Mouse (Mus musculus) liver, embryonic 11.5 days (tissue): ENCODE results near the gene Zmynd8. TPM values are rescaled to one million over a fixed set of nuclear protein-coding genes. Genes with fewer than 3 reads are reported as not detected.

Experiments
- ATAC-seq: fragments of 200-750 bp; cut with Nextera tagmentation; replicated peaks from 2 replicates; pipeline ENCODE4 v1.8.0; 2017; ENCODE audit warnings: moderate number of reproducible peaks, mild to moderate bottlenecking, moderate TSS enrichment, moderate library complexity; ENCODE audit not compliant: low FRiP score
- DNase-seq: peaks from one replicate; pipeline ENCODE4 v3.0.0-alpha.2; 2017; ENCODE audit warnings: low spot score
- H3K27ac ChIP-seq: fragments of 300-500 bp; sonication (generic); 2 replicates; pipeline ENCODE4 v1.5.1; 2014; ENCODE audit warnings: mild to moderate bottlenecking, low read depth, low read length, control low read depth
- H3K27me3 ChIP-seq: fragments of 300-500 bp; sonication (generic); replicated peaks from 2 replicates; pipeline ENCODE4 v1.6.1; 2014; ENCODE audit warnings: low read length, mixed read lengths; ENCODE audit not compliant: control insufficient read depth, insufficient read depth
- H3K36me3 ChIP-seq: fragments of 300-500 bp; sonication (generic); 2 replicates; pipeline ENCODE4 v1.6.1; 2014; ENCODE audit warnings: mild to moderate bottlenecking, low read length, moderate library complexity, mixed read lengths; ENCODE audit not compliant: control insufficient read depth, insufficient read depth
- H3K4me1 ChIP-seq: fragments of 300-500 bp; sonication (generic); replicated peaks from 2 replicates; pipeline ENCODE4 v1.6.1; 2014; ENCODE audit warnings: low read length, mixed read lengths; ENCODE audit not compliant: control insufficient read depth, insufficient read depth
- H3K4me2 ChIP-seq: fragments of 300-500 bp; sonication (generic); 2 replicates; pipeline ENCODE4 v1.6.1; 2014; ENCODE audit warnings: mild to moderate bottlenecking, control low read depth, moderate library complexity
- H3K4me3 ChIP-seq: fragments of 300-500 bp; sonication (generic); 2 replicates; pipeline ENCODE4 v1.5.1; 2014; ENCODE audit warnings: low read depth, low read length, control low read depth
- H3K9ac ChIP-seq: fragments of 300-500 bp; sonication (generic); 2 replicates; pipeline ENCODE4 v1.6.1; 2014; ENCODE audit warnings: low read depth, low read length, control low read depth
- H3K9me3 ChIP-seq: fragments of 300-500 bp; sonication (generic); 2 replicates; pipeline ENCODE4 v1.6.1; 2016; ENCODE audit warnings: low read length, inconsistent platforms, mixed read lengths; ENCODE audit not compliant: control insufficient read depth
- WGBS: fragments of 180-500 bp; shearing (Covaris S2); extraction: QIAGEN DNeasy Blood & Tissue Kit; methylation state at CpG from one replicate; pipeline ENCODE4 v1.1.7; 2014; 5-methylcytosine and 5-hydroxymethylcytosine counted together
- polyA plus RNA-seq: library from polyadenylated mRNA; unstranded; fragments of >200 nt; fragmentation: Nextera tagmentation; extraction: Ambion mirVana; gene quantifications from 2 replicates; pipeline ENCODE4 v1.2.1, GENCODE M21; 2014

Gene Zmynd8
- 49.1 and 55.8 TPM in 2 replicates for polyA plus RNA-seq

- Histone ChIP-seq H3K27ac (peak within 1 kb of the TSS; percentile 77), H3K4me1 (peaks cover 53% of the 10 kb centered on the region), H3K9ac (peak within 1 kb of the TSS; percentile 47), H3K27me3 (no peaks in the 10 kb centered on the region), H3K4me2 (peak within 1 kb of the TSS; percentile 65), H3K9me3 (no peaks in the 10 kb centered on the region), H3K36me3 (no peaks in the 10 kb centered on the region), H3K4me3 (peak within 1 kb of the TSS; percentile 52)
- DNase-seq (no peak), ATAC-seq (peak; percentile 79)
- 28% methylated on average over 23 of the region's 23 CpGs for WGBS
Observed at GRCm38 (mm10) chr2:165898202-165899194, at the start of gene Zmynd8. TSS of gene Zmynd8 (minus strand) at chr2:165899016.

GRCm38 (mm10) chr2:165948007-165948406 lies 49.2 kb upstream of the Zmynd8 start:
- WGBS: 44% methylated on average over 1 of the region's 1 CpGs
- Histone ChIP-seq H3K9me3 (no peaks in the 10 kb centered on the region), H3K4me2 (no peak overlapping the region; the same call in 1 of the 2 replicates), H3K36me3 (no peaks in the 10 kb centered on the region), H3K4me3 (no peak overlapping the region), H3K9ac (no peak overlapping the region), H3K4me1 (peaks cover 27% of the 10 kb centered on the region), H3K27ac (peak overlapping the region; percentile 58; the same call in 1 of the 2 replicates), H3K27me3 (no peaks in the 10 kb centered on the region)
- no peak for ATAC-seq
- DNase-seq: no peak

GRCm38 (mm10) chr2:165946046-165946564 lies 47.3 kb upstream of the Zmynd8 start:
- Histone ChIP-seq H3K4me1 (peaks cover 16% of the 10 kb centered on the region), H3K36me3 (no peaks in the 10 kb centered on the region), H3K27ac (no peak overlapping the region), H3K4me3 (no peak overlapping the region), H3K9me3 (no peaks in the 10 kb centered on the region), H3K27me3 (no peaks in the 10 kb centered on the region), H3K4me2 (no peak overlapping the region), H3K9ac (no peak overlapping the region)
- ATAC-seq (no peak), DNase-seq (no peak)
- 69% methylated on average over 1 of the region's 1 CpGs for WGBS

GRCm38 (mm10) chr2:165944576-165945351 lies 45.9 kb upstream of the Zmynd8 start:
- H3K4me1 ChIP-seq: peaks cover 14% of the 10 kb centered on the region
- H3K4me3 ChIP-seq: no peak overlapping the region
- no peaks in the 10 kb centered on the region for H3K27me3 ChIP-seq
- no peaks in the 10 kb centered on the region for H3K9me3 ChIP-seq
- WGBS: 62% methylated on average over 11 of the region's 11 CpGs
- peak overlapping the region; percentile 73 for H3K27ac ChIP-seq
- no peak for DNase-seq
- peak overlapping the region; percentile 23; the same call in 1 of the 2 replicates for H3K4me2 ChIP-seq
- no peaks in the 10 kb centered on the region for H3K36me3 ChIP-seq
- H3K9ac ChIP-seq: 0 out of 2 replicates have a peak overlapping the region, but pooled peaks have one; percentile 7
- ATAC-seq: peak; percentile 92

- H3K9ac ChIP-seq: no peak overlapping the region
- H3K4me1 ChIP-seq: peaks cover 11% of the 10 kb centered on the region
- no peak overlapping the region for H3K4me2 ChIP-seq
- 91% methylated on average over 2 of the region's 2 CpGs for WGBS
- H3K4me3 ChIP-seq: no peak overlapping the region
- no peaks in the 10 kb centered on the region for H3K9me3 ChIP-seq
- no peaks in the 10 kb centered on the region for H3K27me3 ChIP-seq
- H3K27ac ChIP-seq: no peak overlapping the region
- no peaks in the 10 kb centered on the region for H3K36me3 ChIP-seq
- ATAC-seq (no peak), DNase-seq (no peak)
Observed at GRCm38 (mm10) chr2:165943113-165943512, 44.3 kb upstream of the Zmynd8 start.

- Histone ChIP-seq H3K4me1 (no peaks in the 10 kb centered on the region), H3K4me3 (no peak overlapping the region), H3K27ac (no peak overlapping the region), H3K9me3 (no peaks in the 10 kb centered on the region), H3K36me3 (no peaks in the 10 kb centered on the region), H3K4me2 (no peak overlapping the region), H3K27me3 (no peaks in the 10 kb centered on the region), H3K9ac (no peak overlapping the region)
- 65% methylated on average over 12 of the region's 12 CpGs for WGBS
- no peak for DNase-seq
- no peak for ATAC-seq
Observed at GRCm38 (mm10) chr2:165936106-165936505, 37.3 kb upstream of the Zmynd8 start.

GRCm38 (mm10) chr2:165927705-165928104 lies 28.9 kb upstream of the Zmynd8 start:
- Histone ChIP-seq H3K27me3 (no peaks in the 10 kb centered on the region), H3K9ac (no peak overlapping the region), H3K4me1 (peaks cover 4% of the 10 kb centered on the region), H3K27ac (no peak overlapping the region), H3K9me3 (peaks cover 7% of the 10 kb centered on the region), H3K4me3 (no peak overlapping the region), H3K36me3 (no peaks in the 10 kb centered on the region), H3K4me2 (no peak overlapping the region)
- DNase-seq (no peak), ATAC-seq (no peak)
- WGBS: 94% methylated on average over 16 of the region's 16 CpGs

GRCm38 (mm10) chr2:165926191-165926590 lies 27.4 kb upstream of the Zmynd8 start:
- Histone ChIP-seq H3K9me3 (peaks cover 7% of the 10 kb centered on the region), H3K4me3 (no peak overlapping the region), H3K27ac (no peak overlapping the region), H3K36me3 (no peaks in the 10 kb centered on the region), H3K9ac (no peak overlapping the region), H3K4me1 (peaks cover 13% of the 10 kb centered on the region), H3K27me3 (no peaks in the 10 kb centered on the region), H3K4me2 (no peak overlapping the region)
- 0 out of 2 replicates have a peak, but pooled peaks have one; percentile 38 for ATAC-seq
- 86% methylated on average over 5 of the region's 5 CpGs for WGBS
- DNase-seq: no peak
